Mouse (Mus musculus) liver, embryonic 11.5 days (tissue): ENCODE measurements at regions not wholly inside any gene's neighbourhood (a gene's known extent, or its start where the extent isn't known, plus 50 kb on each side); places are given as distances from the start of the nearest gene placed in this dataset.
A peak's percentile ranks its signal among the peaks of the same experiment; 100 is the strongest.

Experiments
- ATAC-seq: fragments of 200-750 bp; cut with Nextera tagmentation; replicated peaks from 2 replicates; pipeline ENCODE4 v1.8.0; 2017; ENCODE audit warnings: moderate number of reproducible peaks, mild to moderate bottlenecking, moderate TSS enrichment, moderate library complexity; ENCODE audit not compliant: low FRiP score
- DNase-seq: peaks from one replicate; pipeline ENCODE4 v3.0.0-alpha.2; 2017; ENCODE audit warnings: low spot score
- H3K27ac ChIP-seq: fragments of 300-500 bp; sonication (generic); 2 replicates; pipeline ENCODE4 v1.5.1; 2014; ENCODE audit warnings: mild to moderate bottlenecking, low read depth, low read length, control low read depth
- H3K27me3 ChIP-seq: fragments of 300-500 bp; sonication (generic); replicated peaks from 2 replicates; pipeline ENCODE4 v1.6.1; 2014; ENCODE audit warnings: low read length, mixed read lengths; ENCODE audit not compliant: control insufficient read depth, insufficient read depth
- H3K36me3 ChIP-seq: fragments of 300-500 bp; sonication (generic); 2 replicates; pipeline ENCODE4 v1.6.1; 2014; ENCODE audit warnings: mild to moderate bottlenecking, low read length, moderate library complexity, mixed read lengths; ENCODE audit not compliant: control insufficient read depth, insufficient read depth
- H3K4me1 ChIP-seq: fragments of 300-500 bp; sonication (generic); replicated peaks from 2 replicates; pipeline ENCODE4 v1.6.1; 2014; ENCODE audit warnings: low read length, mixed read lengths; ENCODE audit not compliant: control insufficient read depth, insufficient read depth
- H3K4me2 ChIP-seq: fragments of 300-500 bp; sonication (generic); 2 replicates; pipeline ENCODE4 v1.6.1; 2014; ENCODE audit warnings: mild to moderate bottlenecking, control low read depth, moderate library complexity
- H3K4me3 ChIP-seq: fragments of 300-500 bp; sonication (generic); 2 replicates; pipeline ENCODE4 v1.5.1; 2014; ENCODE audit warnings: low read depth, low read length, control low read depth
- H3K9ac ChIP-seq: fragments of 300-500 bp; sonication (generic); 2 replicates; pipeline ENCODE4 v1.6.1; 2014; ENCODE audit warnings: low read depth, low read length, control low read depth
- H3K9me3 ChIP-seq: fragments of 300-500 bp; sonication (generic); 2 replicates; pipeline ENCODE4 v1.6.1; 2016; ENCODE audit warnings: low read length, inconsistent platforms, mixed read lengths; ENCODE audit not compliant: control insufficient read depth
- WGBS: fragments of 180-500 bp; shearing (Covaris S2); extraction: QIAGEN DNeasy Blood & Tissue Kit; methylation state at CpG from one replicate; pipeline ENCODE4 v1.1.7; 2014; 5-methylcytosine and 5-hydroxymethylcytosine counted together

- Histone ChIP-seq H3K27me3 (no peaks in the 10 kb centered on the region), H3K4me3 (no peak overlapping the region), H3K4me1 (no peaks in the 10 kb centered on the region), H3K9me3 (no peaks in the 10 kb centered on the region), H3K36me3 (no peaks in the 10 kb centered on the region), H3K4me2 (no peak overlapping the region), H3K27ac (no peak overlapping the region), H3K9ac (no peak overlapping the region)
- DNase-seq (no peak), ATAC-seq (no peak)
- 81% methylated on average over 3 of the region's 3 CpGs for WGBS
These were observed 94.6 kb upstream of the Cd93 start for GRCm38 (mm10) chr2:148537914-148538510.

- WGBS: 87% methylated on average over 5 of the region's 5 CpGs
These were observed 93.9 kb upstream of the Cd93 start for GRCm38 (mm10) chr2:148537251-148537650.

DNA sequence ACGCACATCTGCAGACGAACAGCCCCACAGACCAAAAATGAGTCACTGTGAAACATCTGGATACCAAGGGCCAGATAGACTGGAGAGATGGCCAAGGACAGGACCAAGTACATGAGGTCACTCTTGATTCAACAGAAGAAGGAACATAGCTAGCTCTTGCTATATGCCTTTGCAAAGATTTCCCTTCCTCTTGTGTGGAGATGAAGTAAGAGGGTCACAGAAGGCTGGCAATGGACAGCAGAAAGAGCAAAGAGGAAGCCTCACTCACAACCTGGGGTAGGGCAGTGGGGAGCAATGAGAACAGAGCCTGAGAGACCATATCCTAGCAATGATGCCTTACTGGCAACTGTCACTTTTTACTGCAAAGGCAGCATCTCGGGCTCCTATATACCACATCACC lies 93.2 kb upstream of the Cd93 start:
- ATAC-seq: no peak
- Histone ChIP-seq H3K9me3 (no peaks in the 10 kb centered on the region), H3K27me3 (no peaks in the 10 kb centered on the region), H3K9ac (no peak overlapping the region), H3K4me2 (no peak overlapping the region), H3K36me3 (no peaks in the 10 kb centered on the region), H3K4me3 (no peak overlapping the region), H3K4me1 (no peaks in the 10 kb centered on the region), H3K27ac (no peak overlapping the region)
- WGBS: 84% methylated on average over 3 of the region's 3 CpGs
- DNase-seq: no peak

More at GRCm38 (mm10) chr2:148537251-148537650, 93.9 kb upstream of the Cd93 start:
- 0 out of 2 replicates have a peak, but pooled peaks have one; percentile 36 for ATAC-seq
- Histone ChIP-seq H3K36me3 (no peaks in the 10 kb centered on the region), H3K9ac (no peak overlapping the region), H3K27me3 (no peaks in the 10 kb centered on the region), H3K9me3 (no peaks in the 10 kb centered on the region), H3K4me2 (no peak overlapping the region), H3K27ac (no peak overlapping the region), H3K4me3 (no peak overlapping the region), H3K4me1 (no peaks in the 10 kb centered on the region)
- DNase-seq: no peak

DNA sequence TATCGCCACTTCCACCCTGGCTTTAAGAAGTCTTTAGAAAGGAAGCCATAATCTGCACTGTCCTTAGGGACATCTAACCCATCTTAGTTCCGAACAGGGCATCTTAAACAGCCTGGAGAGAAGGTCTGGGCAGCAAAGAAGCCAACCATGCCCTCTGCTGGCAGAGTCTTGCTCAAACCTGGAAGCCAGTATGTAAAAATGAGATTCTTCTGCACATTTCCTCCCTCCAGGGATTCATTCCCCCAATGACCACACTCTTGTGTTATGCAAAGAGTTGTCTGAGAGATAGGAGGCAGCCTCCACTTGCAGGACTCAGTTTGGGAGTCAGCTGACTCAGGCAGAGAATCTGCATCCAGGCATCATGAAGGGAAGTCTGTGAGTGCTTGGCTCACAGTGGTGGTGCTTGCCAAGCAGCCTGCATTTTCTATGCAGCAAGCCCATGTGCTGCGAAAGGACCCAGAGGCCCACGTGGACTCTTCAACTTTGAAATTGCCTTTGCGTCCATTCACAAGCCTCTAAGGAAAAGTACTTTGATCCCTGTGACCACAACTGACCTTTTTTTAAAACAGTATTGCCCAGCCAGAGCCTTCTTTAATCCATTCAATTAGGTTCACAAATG lies 92.3 kb upstream of the Cd93 start:
- 70% methylated on average over 5 of the region's 5 CpGs for whole genome bisulfite sequencing
- no peak overlapping the region for H3K4me2 ChIP-seq
- DNase-seq (no peak), ATAC-seq (no peak)
- no peak overlapping the region for H3K4me3 ChIP-seq
- H3K36me3 ChIP-seq: no peaks in the 10 kb centered on the region
- H3K4me1 ChIP-seq: no peaks in the 10 kb centered on the region
- H3K27me3 ChIP-seq: no peaks in the 10 kb centered on the region
- H3K27ac ChIP-seq: no peak overlapping the region
- no peaks in the 10 kb centered on the region for H3K9me3 ChIP-seq
- no peak overlapping the region for H3K9ac ChIP-seq

GRCm38 (mm10) chr2:148532051-148532450 lies 88.7 kb upstream of the Cd93 start:
- Histone ChIP-seq H3K9ac (no peak overlapping the region), H3K27ac (no peak overlapping the region), H3K27me3 (no peaks in the 10 kb centered on the region), H3K4me1 (no peaks in the 10 kb centered on the region), H3K4me3 (no peak overlapping the region), H3K9me3 (no peaks in the 10 kb centered on the region), H3K36me3 (no peaks in the 10 kb centered on the region), H3K4me2 (no peak overlapping the region)
- ATAC-seq (no peak), DNase-seq (no peak)
- 45% methylated on average over 4 of the region's 4 CpGs for WGBS

GRCm38 (mm10) chr2:148530546-148530945 lies 87.2 kb upstream of the Cd93 start:
- no peak overlapping the region for H3K27ac ChIP-seq
- WGBS: 56% methylated on average over 4 of the region's 4 CpGs
- H3K4me1 ChIP-seq: no peaks in the 10 kb centered on the region
- no peak overlapping the region for H3K9ac ChIP-seq
- H3K9me3 ChIP-seq: no peaks in the 10 kb centered on the region
- no peaks in the 10 kb centered on the region for H3K36me3 ChIP-seq
- H3K4me2 ChIP-seq: no peak overlapping the region
- H3K27me3 ChIP-seq: no peaks in the 10 kb centered on the region
- ATAC-seq: no peak
- H3K4me3 ChIP-seq: no peak overlapping the region
- DNase-seq: no peak

GRCm38 (mm10) chr2:148529900-148530299 lies 86.5 kb upstream of the Cd93 start:
- Histone ChIP-seq H3K27me3 (no peaks in the 10 kb centered on the region), H3K36me3 (no peaks in the 10 kb centered on the region), H3K9me3 (no peaks in the 10 kb centered on the region), H3K4me1 (no peaks in the 10 kb centered on the region), H3K9ac (no peak overlapping the region), H3K27ac (no peak overlapping the region), H3K4me2 (no peak overlapping the region), H3K4me3 (no peak overlapping the region)
- WGBS: 59% methylated on average over 2 of the region's 2 CpGs
- no peak for DNase-seq
- no peak for ATAC-seq

DNA sequence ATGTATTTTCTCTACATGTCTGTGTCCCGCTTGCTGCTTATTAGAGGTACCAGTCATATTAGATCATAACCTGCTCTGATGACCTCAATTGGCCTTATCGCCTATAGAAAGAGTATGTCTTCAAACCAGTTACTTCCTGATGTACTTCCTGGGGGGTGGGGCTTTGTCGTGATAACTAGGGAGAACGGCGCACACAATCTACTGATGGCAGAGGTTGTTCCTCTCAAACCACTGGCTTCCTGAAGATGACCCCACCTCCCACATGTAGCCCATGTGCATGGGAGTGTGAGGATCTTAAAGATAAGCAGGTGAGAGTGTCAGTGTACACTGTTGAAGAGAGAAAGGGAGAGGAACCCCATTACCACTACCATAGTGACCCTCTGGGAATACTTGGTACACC lies 84.4 kb upstream of the Cd93 start:
- 41% methylated on average over 5 of the region's 5 CpGs for WGBS
- H3K9me3 ChIP-seq: no peaks in the 10 kb centered on the region

DNA sequence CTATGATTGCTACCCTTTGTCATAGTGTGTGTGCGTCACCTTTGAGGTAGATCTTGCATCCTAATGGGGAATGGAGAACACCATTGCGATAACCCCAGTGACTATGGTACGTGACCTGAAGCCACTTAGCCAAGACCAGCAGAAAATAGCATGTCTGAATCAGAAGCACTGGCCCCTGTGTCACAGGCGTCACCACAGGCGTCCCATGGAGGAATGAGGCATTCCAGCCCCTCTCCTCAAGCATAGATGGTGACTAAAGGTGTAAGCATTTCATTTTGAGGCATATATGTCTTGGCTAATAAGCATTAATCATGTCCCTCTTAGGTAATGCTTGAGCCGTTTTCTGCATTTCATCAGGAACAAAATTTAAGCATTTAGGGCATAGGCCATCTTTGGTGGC lies 82.1 kb upstream of the Cd93 start:
- Histone ChIP-seq H3K27ac (no peak overlapping the region), H3K27me3 (no peaks in the 10 kb centered on the region), H3K4me1 (no peaks in the 10 kb centered on the region), H3K36me3 (no peaks in the 10 kb centered on the region), H3K4me2 (no peak overlapping the region), H3K9ac (no peak overlapping the region), H3K9me3 (no peaks in the 10 kb centered on the region), H3K4me3 (no peak overlapping the region)
- 78% methylated on average over 6 of the region's 6 CpGs for WGBS
- ATAC-seq (no peak), DNase-seq (no peak)

More for the DNA sequence above, 84.4 kb upstream of the Cd93 start:
- ATAC-seq: peak; percentile 33; the same call in 1 of the 2 replicates
- no peaks in the 10 kb centered on the region for H3K4me1 ChIP-seq
- H3K4me3 ChIP-seq: no peak overlapping the region
- no peak overlapping the region for H3K9ac ChIP-seq
- no peak overlapping the region for H3K27ac ChIP-seq
- DNase-seq: no peak
- H3K36me3 ChIP-seq: no peaks in the 10 kb centered on the region
- no peak overlapping the region for H3K4me2 ChIP-seq
- H3K27me3 ChIP-seq: no peaks in the 10 kb centered on the region
